Mouse (Mus musculus): ENCODE data around the gene Itga11.
"Not testable (repeated sequence)": the region's sequence is repeated elsewhere in the genome, so short reads cannot be mapped to it uniquely, and the experiment has no call there.

Gene Itga11

DNA sequence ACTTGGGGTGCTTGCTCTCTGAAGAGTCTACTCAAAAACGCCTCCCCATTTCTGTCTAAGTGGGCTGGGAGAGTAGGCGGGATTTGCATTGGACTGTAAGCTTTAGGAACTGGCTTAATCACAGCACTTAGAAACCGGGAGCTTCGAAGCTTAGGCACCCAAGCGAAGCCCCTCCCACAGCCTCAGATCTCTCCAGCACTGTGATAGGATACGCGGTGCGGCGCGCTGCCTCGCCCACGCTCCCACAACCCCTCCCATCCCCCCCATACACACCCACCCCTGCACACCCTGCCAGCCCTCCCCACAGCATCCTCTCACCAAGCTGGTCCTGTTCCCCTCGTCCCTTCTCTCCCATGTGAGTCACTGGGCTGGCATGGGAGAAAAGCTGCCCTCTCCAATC, 85.9 kb downstream of the Itga11 start:
- DNase-seq (ENCODE audit: low read depth, low spot score) = no peak

DNA sequence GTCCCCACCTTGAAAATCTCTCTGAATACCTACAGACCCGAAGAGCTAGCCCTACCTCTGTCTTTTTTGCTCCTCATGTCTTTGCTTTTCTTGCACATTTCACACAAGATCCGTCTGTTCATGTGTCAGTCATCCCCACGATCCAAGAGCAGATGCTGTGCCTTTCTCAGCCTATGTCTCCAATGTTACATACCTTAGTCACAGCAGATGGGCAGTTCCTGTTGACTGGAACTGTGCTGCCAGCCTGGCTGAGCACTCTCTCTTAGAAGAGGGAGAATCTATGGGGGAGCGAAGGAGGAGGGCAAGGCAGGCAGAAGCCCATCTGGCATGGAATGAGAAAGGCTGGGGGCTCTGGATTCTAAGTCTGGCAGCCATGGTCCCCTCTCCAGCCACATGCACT, 87.7 kb downstream of the Itga11 start:
- no peak for DNase-seq (ENCODE audit: low read depth, low spot score)

DNA sequence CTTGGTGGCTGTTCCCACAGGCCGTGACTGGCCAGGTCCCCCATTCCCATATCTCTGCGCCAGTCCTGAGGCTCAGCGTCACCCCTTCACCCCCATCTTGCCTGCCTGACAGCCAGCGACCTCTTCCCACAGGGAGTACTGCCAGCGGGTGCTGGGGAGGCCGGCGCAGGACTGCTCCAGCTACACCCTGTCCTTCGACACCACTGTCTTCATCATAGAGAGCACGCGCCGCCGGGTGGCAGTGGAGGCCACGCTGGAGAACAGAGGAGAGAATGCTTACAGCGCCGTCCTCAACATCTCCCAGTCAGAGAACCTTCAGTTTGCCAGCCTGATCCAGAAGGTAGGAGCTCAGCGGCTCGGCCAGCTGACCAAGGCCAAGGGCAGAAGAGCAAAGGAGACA, 89.8 kb downstream of the Itga11 start:
- no peak for DNase-seq (ENCODE audit: low read depth, low spot score)

DNA sequence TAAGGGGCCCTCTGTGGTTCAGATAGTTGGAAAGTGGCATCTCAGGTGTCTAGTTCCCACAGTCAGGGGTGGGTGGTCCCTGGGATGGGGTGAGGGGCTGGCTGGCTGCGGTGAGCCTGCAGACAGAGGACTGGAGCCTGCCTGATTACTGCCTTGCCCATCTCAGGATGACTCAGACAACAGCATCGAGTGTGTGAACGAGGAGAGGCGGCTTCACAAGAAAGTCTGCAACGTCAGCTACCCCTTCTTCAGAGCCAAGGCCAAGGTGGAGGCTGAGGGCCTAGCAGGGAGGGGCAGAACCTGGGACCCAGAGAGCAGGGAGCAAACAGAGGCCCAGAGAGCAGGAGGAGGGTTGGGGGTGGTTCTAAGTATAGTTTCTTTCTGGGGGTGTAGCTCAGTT, 90.7 kb downstream of the Itga11 start:
- no peak for DNase-seq (ENCODE audit: low read depth, low spot score)

GRCm38 (mm10) chr9:62772746-62773145, 95.1 kb downstream of the Itga11 start:
- DNase-seq (ENCODE audit: low read depth, low spot score) = no peak

DNA sequence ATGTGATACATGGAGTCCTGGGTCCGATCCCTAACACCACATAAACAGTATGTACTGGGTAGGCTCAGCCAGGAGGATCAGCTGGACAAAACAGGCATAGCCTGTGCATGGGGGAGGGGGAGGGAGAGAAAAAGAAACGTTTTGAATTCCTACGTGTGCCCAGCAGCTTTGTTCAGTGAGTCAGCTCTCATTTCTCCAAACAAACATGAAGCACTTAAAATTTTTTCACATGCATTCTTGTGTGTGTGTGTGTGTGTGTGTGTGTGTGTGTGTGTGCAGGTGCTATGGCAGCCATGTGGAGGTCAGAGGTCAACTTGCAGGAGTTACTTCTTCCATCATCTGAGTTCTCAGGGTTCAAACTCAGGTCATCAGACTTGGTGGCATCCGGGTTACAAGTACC, 97.8 kb downstream of the Itga11 start:
- DNase-seq (ENCODE audit: low read depth, low spot score) = no peak

GRCm38 (mm10) chr9:62777461-62777860, 99.8 kb downstream of the Itga11 start:
- peak; percentile 44 for DNase-seq (ENCODE audit: low read depth, low spot score)

DNA sequence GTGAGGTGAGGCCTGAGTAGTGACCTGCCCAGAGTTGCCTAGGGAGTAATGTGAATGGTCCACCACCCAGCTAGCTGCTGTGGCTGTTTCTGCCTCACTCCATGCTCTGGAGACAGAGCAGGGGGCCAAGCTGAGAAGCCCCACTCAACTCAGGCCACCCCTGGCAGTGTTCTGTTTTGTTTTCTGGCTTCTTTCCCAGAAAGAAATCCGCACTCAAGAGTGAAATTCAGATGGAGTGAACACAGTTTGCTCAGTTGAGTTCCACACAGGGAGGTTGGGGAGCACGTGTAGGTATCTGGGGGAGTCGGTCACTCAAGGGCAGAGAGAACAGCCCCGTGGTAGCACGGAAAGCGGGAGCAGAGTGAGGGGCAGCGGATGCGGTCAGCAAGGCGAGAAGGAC, 101.1 kb downstream of the Itga11 start:
- no peak for DNase-seq (ENCODE audit: low read depth, low spot score)

- DNase-seq (ENCODE audit: low read depth, low spot score) = peak; percentile 23
Observed at GRCm38 (mm10) chr9:62781965-62782364, 104.3 kb downstream of the Itga11 start.

GRCm38 (mm10) chr9:62782976-62783781, 105.6 kb downstream of the Itga11 start:
- DNase-seq (ENCODE audit: low read depth, low spot score) = no peak

DNA sequence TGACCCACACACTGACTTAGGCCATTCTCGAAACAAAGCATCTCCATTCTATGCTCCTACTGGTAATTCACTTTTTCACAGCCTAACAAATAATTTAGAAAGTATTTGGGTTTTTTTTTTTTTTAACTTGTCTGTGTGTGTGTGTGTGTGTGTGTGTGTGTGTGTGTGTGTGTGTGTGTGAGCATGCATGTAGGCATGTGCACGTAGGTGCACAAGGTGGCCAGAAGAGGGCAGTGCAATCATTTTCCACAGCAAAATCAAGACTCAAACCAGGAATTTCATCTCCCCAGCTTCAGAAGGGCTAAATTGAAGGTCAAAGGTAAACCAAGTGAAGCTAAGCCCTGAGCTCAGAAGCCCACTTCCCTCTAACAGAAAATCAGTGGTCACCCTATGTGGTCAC, 106.6 kb downstream of the Itga11 start:
- no peak for DNase-seq (ENCODE audit: low read depth, low spot score)

DNA sequence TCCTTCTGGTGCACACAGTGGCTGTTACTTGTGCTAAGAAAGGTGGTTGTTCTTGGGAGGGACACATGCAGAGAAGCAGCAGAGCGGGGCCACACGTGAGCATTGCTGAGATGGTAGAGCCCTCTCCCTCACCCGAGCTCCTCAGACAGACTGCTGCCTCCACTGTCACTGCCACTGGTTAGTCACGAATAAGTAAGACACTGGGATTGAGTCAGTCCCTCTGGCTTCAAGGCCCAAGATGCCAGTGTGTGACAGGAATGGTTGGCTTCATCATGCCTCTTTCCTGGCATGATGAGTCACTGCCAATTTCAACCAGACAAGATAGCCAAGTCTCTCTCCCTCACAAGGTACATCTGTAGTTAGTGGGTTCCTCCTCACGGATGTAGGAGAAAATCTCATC, 109.1 kb downstream of the Itga11 start:
- no peak for DNase-seq (ENCODE audit: low read depth, low spot score)

GRCm38 (mm10) chr9:62789856-62790255, 112.2 kb downstream of the Itga11 start:
- DNase-seq (ENCODE audit: low read depth, low spot score) = no peak

DNA sequence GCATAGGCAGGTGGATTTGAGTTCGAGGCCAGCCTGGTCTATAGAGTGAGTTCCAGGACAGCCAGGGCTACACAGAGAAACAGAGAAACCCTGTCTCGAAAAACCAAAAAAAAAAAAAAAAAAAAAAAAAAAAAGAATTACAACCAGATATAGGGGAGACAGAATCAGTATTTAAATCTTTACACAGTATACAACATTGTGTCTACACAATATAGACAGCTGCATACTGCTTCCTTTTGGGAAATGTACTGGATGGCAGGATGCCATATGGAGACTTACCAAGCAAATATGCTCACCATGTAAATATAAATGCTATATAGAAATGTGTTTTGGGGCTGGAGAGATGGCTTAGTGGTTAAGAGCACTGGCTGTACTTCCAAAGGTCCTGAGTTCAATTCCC, 121.6 kb downstream of the Itga11 start:
- DNase-seq (ENCODE audit: low read depth, low spot score) = not testable (repeated sequence)

GRCm38 (mm10) chr9:62810095-62810494, 132.5 kb downstream of the Itga11 start:
- DNase-seq (ENCODE audit: low read depth, low spot score) = no peak

DNA sequence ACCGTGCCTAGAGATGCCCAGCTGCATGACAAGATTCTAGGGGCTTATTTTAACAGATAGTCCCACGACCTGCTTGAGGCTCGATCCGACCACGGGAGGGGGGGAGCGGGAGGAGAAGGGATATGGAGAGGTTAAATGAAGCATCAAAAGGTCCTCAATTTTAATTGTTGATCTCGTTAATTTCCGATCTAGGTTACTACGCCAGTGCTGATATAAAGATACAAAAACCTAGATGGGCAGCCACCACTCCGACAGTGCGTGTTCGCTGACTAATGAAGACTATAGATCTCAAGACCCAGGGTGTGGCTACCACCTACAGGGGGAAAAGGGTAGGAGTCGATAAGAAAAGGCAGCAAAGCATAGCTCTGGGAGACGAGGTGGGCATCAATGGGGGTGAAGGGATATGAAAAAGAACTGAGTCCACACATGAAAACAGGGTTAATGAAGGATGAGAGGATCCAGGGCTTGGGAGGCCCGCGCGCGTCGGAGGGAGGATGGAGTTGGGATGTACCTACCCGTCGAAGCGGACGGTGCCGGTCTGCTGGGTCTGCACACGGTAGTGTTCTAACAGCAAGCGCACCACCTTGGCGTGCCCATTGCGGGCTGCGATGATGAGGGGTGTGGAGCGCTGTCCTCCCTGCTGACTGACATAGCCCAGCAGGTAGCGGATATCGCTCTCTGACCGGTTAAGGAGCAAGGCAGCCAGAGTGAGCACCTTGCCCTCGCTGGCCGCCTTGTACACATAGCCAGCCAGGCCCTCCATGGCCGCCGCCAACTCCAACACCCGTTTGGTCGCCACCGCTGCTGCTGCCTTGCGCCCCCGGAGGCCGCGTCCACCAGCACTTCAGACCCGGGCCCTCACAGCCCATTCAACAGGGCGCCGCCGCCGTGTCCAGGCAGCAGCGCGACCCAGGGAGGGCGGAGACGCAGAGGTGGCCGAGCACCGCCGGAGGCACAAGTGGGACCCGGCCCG, 133.2 kb downstream of the Itga11 start:
- no peak for DNase-seq (ENCODE audit: low read depth, low spot score)

- peak; percentile 90 for DNase-seq (ENCODE audit: low read depth, low spot score)
Observed at GRCm38 (mm10) chr9:62811516-62812121, 134.0 kb downstream of the Itga11 start, which contains the start of gene Fem1b. Gene Fem1b, minus strand, starts transcription at chr9:62811934.

DNA sequence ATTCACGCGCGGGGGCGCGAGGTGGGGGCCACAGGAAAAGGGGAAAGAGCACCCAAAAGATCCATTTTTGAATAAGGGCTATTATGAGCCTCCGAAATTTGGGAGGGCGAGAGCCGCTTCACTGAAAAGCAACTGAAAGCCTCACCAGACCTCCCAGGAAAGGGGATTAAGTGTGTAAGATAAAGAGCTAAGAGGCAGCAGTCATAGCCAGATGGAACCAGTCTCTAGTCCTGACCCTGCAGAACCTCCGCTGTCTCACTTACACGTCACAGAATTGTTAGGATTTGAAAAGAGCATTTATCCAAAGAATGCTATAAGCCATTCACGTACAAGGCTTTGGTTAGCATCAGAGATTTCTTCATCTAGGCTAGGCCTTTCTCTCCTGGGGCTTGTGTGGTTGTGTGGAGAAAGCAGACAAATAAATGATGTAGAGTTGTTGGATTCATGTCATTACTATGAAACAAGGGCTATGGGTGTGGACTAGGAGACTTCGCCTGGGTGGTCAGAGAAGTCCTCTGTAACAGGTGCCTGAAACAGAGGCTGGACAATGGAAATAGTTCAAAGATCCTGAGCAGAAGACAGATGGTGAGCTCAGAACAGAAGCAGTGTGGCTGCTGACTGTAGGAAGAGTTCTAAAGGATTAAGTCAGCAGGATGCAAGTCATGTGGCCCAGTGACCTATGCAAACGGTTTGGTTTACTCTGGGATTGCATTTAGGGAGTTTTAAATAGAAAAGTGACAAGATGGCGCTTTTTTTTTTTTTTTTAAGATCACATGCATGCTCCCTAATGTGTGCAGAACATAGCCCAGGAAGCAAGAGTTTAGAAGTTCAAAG, 134.8 kb downstream of the Itga11 start:
- DNase-seq (ENCODE audit: low read depth, low spot score) = no peak

DNA sequence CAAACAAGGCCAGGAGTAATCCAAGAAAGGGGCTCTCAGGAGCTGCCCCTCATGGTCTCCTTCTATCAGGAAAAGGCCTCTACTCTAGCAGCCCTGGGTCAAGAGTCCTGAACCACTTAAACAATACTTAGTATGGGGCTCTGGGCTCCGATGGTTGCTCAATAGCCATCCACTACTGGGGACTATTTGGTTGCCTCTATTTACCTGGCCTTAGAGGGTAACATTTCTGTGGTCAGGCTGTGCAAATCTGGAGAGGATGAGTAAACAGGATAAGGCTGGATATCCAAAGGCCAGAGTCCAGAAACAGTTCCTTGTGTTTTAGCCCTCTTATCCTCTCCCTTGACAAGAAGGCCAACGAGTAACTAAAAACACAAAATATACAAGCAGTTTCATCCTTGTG, 137.1 kb downstream of the Itga11 start:
- no peak for DNase-seq (ENCODE audit: low read depth, low spot score)

DNA sequence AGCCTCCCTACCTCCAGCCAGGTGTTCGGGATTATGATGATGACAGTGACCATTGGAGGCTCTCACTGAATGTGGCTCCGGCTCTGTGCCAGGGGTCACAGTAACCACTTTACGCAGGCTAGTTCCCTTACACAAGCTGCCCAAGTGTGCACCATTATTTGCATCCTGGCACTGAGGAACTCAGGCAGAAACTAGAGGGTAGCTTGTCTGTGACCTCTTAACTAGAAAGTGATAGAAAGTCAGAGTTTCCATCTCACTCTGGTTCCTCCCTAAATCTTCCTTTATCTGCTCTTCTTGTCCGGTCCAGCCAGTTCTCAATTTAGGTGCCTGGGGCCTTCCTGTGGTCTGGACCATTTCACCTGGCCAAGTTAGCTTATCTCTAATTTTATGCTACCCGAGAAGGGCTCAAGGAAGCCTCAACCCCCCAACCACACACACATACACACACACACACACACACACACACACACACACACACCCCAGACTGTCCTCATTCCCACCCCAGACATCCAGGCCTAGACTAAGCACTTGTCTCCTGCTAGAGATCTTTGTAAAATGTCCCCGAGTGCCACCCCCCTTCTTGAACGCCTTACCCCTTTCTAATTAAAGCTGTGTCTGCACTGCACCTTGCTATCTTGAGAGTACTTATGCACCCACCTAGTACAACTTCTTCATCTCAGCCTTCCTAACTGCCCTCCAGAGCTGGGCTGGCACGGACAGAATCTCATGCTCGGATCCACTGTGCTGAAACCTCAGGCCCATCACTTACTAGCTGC, 138.9 kb downstream of the Itga11 start:
- no peak for DNase-seq (ENCODE audit: low read depth, low spot score)

Measured in skeletal muscle tissue, adult 2 months (tissue).